Mouse (Mus musculus): Measurements from ENCODE around the gene Cab39l.

Gene Cab39l

DNA sequence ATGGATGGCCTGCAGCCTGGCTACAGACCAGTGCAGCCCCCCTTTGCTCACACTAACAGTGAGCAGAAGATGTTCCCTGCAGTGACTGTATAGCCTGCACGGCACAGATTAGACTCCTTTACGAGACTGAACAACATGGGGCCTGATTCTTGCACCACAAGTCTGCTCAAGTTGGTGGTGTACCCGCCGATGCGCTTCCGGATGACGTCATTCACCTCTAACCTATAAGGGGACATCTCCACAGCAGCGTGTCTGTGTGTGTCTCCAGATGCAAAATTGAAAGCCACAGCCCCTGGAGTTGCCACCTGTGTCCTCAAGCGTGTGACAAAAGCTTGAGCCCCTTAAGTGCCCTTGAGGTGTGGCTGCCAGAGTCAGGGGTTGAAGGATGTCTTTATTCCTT lies 189.3 kb downstream of the Cab39l start:
- no peak for DNase-seq (ENCODE audit: low spot score)

DNA sequence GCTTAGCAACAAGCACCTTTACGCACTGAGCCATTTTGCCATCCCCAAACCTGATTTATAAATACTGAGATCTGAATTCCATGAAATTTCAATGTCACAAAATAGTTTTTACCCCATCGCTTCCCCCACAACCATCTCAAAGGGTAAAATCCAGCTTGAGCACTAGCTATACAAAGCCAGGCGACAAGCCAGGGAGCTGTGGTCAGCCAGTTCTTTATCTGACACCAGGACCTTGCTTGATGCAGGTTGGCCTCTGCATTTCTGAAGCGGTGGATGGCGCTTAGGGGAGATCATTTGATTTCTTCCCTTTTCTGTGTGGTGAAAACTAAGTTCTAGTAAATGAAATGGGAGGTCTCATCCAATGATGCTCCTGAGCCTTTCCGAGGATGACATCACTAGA lies 191.3 kb downstream of the Cab39l start:
- DNase-seq (ENCODE audit: low spot score), result no peak

DNA sequence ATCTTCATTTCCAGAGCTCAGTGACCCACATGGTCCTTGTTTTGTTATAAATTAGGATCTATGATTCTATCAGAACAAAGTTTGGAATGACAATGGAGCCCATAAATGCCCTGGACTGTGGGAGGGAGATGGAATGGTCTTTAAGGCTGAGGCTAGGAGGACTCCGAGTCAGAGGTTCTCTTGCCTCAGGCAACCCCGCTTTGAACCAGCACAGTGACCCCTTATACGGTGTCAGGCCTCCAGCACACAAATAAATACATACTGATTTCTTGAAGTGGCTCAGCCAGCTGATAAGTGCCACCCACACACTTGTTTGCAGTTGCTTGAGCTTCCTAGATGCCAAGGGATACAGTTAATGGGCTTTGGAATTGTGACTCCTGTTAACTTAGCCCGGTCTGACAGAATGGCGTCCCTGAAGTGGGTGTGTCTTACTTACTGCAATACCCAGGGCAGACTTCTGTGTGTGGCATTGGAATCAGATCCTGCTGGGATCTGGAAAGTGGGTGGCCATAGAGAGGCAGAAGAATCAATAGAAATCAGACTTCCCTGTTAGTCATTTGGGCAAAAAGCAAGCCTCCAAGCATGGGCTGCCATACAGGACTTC lies 192.6 kb downstream of the Cab39l start:
- DNase-seq (ENCODE audit: low spot score), result no peak

DNA sequence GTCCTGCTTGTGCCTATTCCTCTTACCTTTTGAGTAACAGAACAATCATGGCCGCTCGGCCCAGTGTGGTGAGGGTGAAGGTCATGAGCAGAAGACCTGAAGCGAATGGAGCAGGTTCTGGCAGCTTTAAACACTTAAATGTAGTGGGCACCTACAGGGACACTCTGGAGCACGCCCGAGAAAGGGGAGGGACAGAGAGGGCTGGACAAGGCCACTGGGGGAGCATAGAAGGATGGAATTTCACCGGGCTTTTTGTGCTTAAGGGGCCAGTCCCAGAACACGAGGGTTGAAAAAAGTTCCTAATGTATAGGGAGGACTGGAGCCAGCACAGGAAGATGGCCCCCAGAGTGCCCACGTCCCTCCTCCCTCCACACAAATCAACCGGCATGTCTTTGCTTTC lies 193.2 kb downstream of the Cab39l start:
- DNase-seq (ENCODE audit: low spot score), result no peak
